9 mouse cellular contexts compared by ENCODE assay signal in genomic region chr6:113494258-113494788, GRCm38 (mm10). TPM values are rescaled to one million over a fixed set of nuclear protein-coding genes. Genes with fewer than 3 reads are reported as not detected.
DNase-seq lines count a peak whose midpoint lies in the region; ATAC-seq and TF ChIP-seq lines count a peak whose summit lies in the region.
"Had no signal": no experiment of that assay in that cellular context is flagged by ENCODE, and none has a peak within 500 bp of the region (broad histone marks: within the 10 kb centered on the region; RNA-seq: fewer than 3 reads in every experiment).

No protein-coding gene starts in this region.

- peaks cover 12% of the 10 kb centered on the region for H3K4me1 ChIP-seq in heart, embryonic 11.5 days (ENCODE audit: control insufficient read depth, insufficient read depth, low read length)
- peaks cover 4% of the 10 kb centered on the region; the same call in 1 of the 2 replicates for H3K4me1 ChIP-seq in kidney, embryonic 14.5 days (ENCODE audit: control insufficient read depth, insufficient read depth, low read length)
- H3K4me1 ChIP-seq in midbrain, postnatal 0 days (ENCODE audit: insufficient read depth, low read length), result no peaks in the 10 kb centered on the region
- H3K4me1 ChIP-seq in spleen, adult 2 months (ENCODE audit: control insufficient read depth, insufficient read depth, insufficient read length), result peaks cover 8% of the 10 kb centered on the region

- H3K27me3 ChIP-seq in heart, embryonic 11.5 days (ENCODE audit: control insufficient read depth, insufficient read depth, low read length), result peaks cover 28% of the 10 kb centered on the region
- H3K27me3 ChIP-seq in kidney, embryonic 14.5 days (ENCODE audit: control insufficient read depth, insufficient read depth, low read length), result peaks cover 7% of the 10 kb centered on the region; the same call in 1 of the 2 replicates
- no peaks in the 10 kb centered on the region for H3K27me3 ChIP-seq in midbrain, postnatal 0 days (ENCODE audit: insufficient read depth, low read length)
- H3K27me3 ChIP-seq in spleen, adult 2 months (ENCODE audit: control insufficient read depth, insufficient read depth, low read length), result no peaks in the 10 kb centered on the region
- H3K27me3 ChIP-seq: CH12.LX had no signal

- H3K9me3 ChIP-seq in heart, embryonic 11.5 days (replicated peaks; ENCODE audit: control insufficient read depth, low read length), result no peaks in the 10 kb centered on the region
- no peaks in the 10 kb centered on the region for H3K9me3 ChIP-seq in kidney, embryonic 14.5 days (ENCODE audit: control insufficient read depth, low read length)
- H3K9me3 ChIP-seq in midbrain, postnatal 0 days (ENCODE audit: low read length), result no peaks in the 10 kb centered on the region

- H3K4me3 ChIP-seq in heart, embryonic 11.5 days (ENCODE audit: low read depth, low read length), result peak overlapping the region; percentile 46
- H3K4me3 ChIP-seq in kidney, embryonic 14.5 days (ENCODE audit: low read length), result peak overlapping the region; percentile 38
- peak overlapping the region; percentile 32 for H3K4me3 ChIP-seq in midbrain, postnatal 0 days (ENCODE audit: low read depth, low read length)
- H3K4me3 ChIP-seq in spleen, adult 2 months (ENCODE audit: extremely low read depth, insufficient read depth, insufficient read length), result peak overlapping the region; percentile 55

- TF ChIP-seq CTCF in midbrain, postnatal 0 days (IDR thresholded peaks at IDR 0.05), result peak; percentile 72
- peak; percentile 87 for TF ChIP-seq CTCF in spleen, adult 2 months (IDR thresholded peaks at IDR 0.05; ENCODE audit: extremely low read depth, insufficient read depth, insufficient read length, insufficient replicate concordance)

- DNase-seq in cerebellum, adult 9-10 months, result peak; percentile 45
- peak; percentile 81 for DNase-seq in liver
- peak; percentile 81 for DNase-seq in midbrain, postnatal 0 days (ENCODE audit: low spot score)
- DNase-seq in spleen, adult 2 months (ENCODE audit: low read depth in 1 of 2, low spot score in 2 of 2), result peak; percentile 76 to 84

- 2% methylated on average over 53 of the region's 54 CpGs for WGBS in heart, embryonic 11.5 days (ENCODE audit: insufficient replicate concordance)
- whole genome bisulfite sequencing in kidney, embryonic 14.5 days, result under 1% methylated on average over 50 of the region's 54 CpGs
- 2% methylated on average over 53 of the region's 54 CpGs for WGBS in midbrain, postnatal 0 days
- WGBS in spleen, adult 2 months, result 2% methylated on average over 53 of the region's 54 CpGs

- peak overlapping the region; percentile 82 for H3K4me2 ChIP-seq in heart, embryonic 11.5 days
- H3K4me2 ChIP-seq in kidney, embryonic 14.5 days (replicated peaks; ENCODE audit: low read depth, low read length), result peak overlapping the region; percentile 53
- peak overlapping the region; percentile 44 for H3K4me2 ChIP-seq in midbrain, postnatal 0 days (ENCODE audit: low read depth, low read length, poor library complexity, severe bottlenecking)

- ATAC-seq in cerebellum, adult (ENCODE audit: insufficient number of reproducible peaks, low FRiP score, low TSS enrichment), result no peak
- peak; percentile 71 for ATAC-seq in erythroblast, adult 5-6 weeks (replicated peaks; ENCODE audit: low FRiP score, poor library complexity, severe bottlenecking)
- peak; percentile 71 for ATAC-seq in heart, embryonic 11.5 days (replicated peaks; ENCODE audit: insufficient number of reproducible peaks, low FRiP score, low TSS enrichment)
- peak; percentile 78 for ATAC-seq in kidney, embryonic 14.5 days (ENCODE audit: low FRiP score, low TSS enrichment)
- ATAC-seq in midbrain, postnatal 0 days (ENCODE audit: low FRiP score), result peak; percentile 83

- peak; percentile 5 for TF ChIP-seq POLR2A in spleen, adult 2 months (IDR thresholded peaks at IDR 0.05; ENCODE audit: low read depth, low read length)

- peak overlapping the region; percentile 73 for H3K9ac ChIP-seq in heart, embryonic 11.5 days (ENCODE audit: low read depth, low read length)
- peak overlapping the region; percentile 49; the same call in 1 of the 2 replicates for H3K9ac ChIP-seq in kidney, embryonic 14.5 days (ENCODE audit: low read depth, low read length)
- H3K9ac ChIP-seq in midbrain, postnatal 0 days (replicated peaks; ENCODE audit: low read length, poor library complexity, severe bottlenecking), result peak overlapping the region; percentile 39; the same call in 1 of the 2 replicates

- peaks cover 10% of the 10 kb centered on the region; the same call in 1 of the 2 replicates for H3K36me3 ChIP-seq in heart, embryonic 11.5 days (ENCODE audit: control insufficient read depth, insufficient read depth, low read length)
- H3K36me3 ChIP-seq in kidney, embryonic 14.5 days (ENCODE audit: control insufficient read depth, insufficient read depth, low read length), result peaks cover 8% of the 10 kb centered on the region
- peaks cover 33% of the 10 kb centered on the region for H3K36me3 ChIP-seq in midbrain, postnatal 0 days (ENCODE audit: insufficient read depth, low read length)
- no peaks in the 10 kb centered on the region for H3K36me3 ChIP-seq in spleen, adult 2 months (ENCODE audit: control insufficient read depth, insufficient read depth, low read length)

- H3K27ac ChIP-seq in heart, embryonic 11.5 days (ENCODE audit: low read depth, low read length), result no peak overlapping the region
- H3K27ac ChIP-seq in kidney, embryonic 14.5 days (ENCODE audit: low read depth, low read length), result no peak overlapping the region
- peak overlapping the region; percentile 67 for H3K27ac ChIP-seq in midbrain, postnatal 0 days (ENCODE audit: low read depth, low read length)
- H3K27ac ChIP-seq in spleen, adult 2 months (ENCODE audit: insufficient read depth, low read length), result peak overlapping the region; percentile 66

RNA-seq across cellular contexts. Expression of gene Prrt3, which starts 7.4 kb away (rescaled TPM):
- not detected in 2 replicates for total RNA-seq in erythroblast, adult 5-6 weeks (2015; ENCODE audit: low replicate concordance)
- total RNA-seq in erythroblast, adult 5-6 weeks (2017; ENCODE audit: low replicate concordance), result 0.34 TPM in 1 of 2 replicates, not detected in the other
- 0.23 and 0.27 TPM in 2 replicates for polyA plus RNA-seq in heart, embryonic 11.5 days (2014; fragmentation: Nextera tagmentation; extraction: Ambion mirVana)
- 0.73 and 1.6 TPM in 2 replicates for polyA plus RNA-seq in kidney, embryonic 14.5 days (2014; fragmentation: Nextera tagmentation; extraction: Ambion mirVana)
- total RNA-seq in midbrain, postnatal 0 days (2014; rRNA removed), result 29.4 and 39.3 TPM in 2 replicates
- 18.4 and 20.7 TPM in 2 replicates for polyA plus RNA-seq in midbrain, postnatal 0 days (2015; fragmentation: Nextera tagmentation; extraction: Ambion mirVana)
- polyA plus RNA-seq in spleen, adult 2 months (2012; rRNA removed), result 0.04 TPM in 2 replicates
- total RNA-seq: CH12.LX had no signal

RNA-seq across cellular contexts. Expression of gene Creld1, which starts 11.2 kb away (rescaled TPM):
- total RNA-seq in erythroblast, adult 5-6 weeks (2015; ENCODE audit: low replicate concordance), result not detected in 2 replicates
- total RNA-seq in erythroblast, adult 5-6 weeks (2017; ENCODE audit: low replicate concordance), result 2.7 TPM in 1 of 2 replicates, not detected in the other
- 31.1 and 37.2 TPM in 2 replicates for polyA plus RNA-seq in heart, embryonic 11.5 days (2014; fragmentation: Nextera tagmentation; extraction: Ambion mirVana)
- polyA plus RNA-seq in kidney, embryonic 14.5 days (2014; fragmentation: Nextera tagmentation; extraction: Ambion mirVana), result 22.9 and 25.4 TPM in 2 replicates
- total RNA-seq in midbrain, postnatal 0 days (2014; rRNA removed), result 39.4 and 43.0 TPM in 2 replicates
- polyA plus RNA-seq in midbrain, postnatal 0 days (2015; fragmentation: Nextera tagmentation; extraction: Ambion mirVana), result 56.6 and 60.4 TPM in 2 replicates
- 7.8 and 8.4 TPM in 2 replicates for polyA plus RNA-seq in spleen, adult 2 months (2012; rRNA removed)

RNA-seq across cellular contexts. Expression of gene Il17rc, which starts 23.1 kb away (rescaled TPM):
- not detected in 2 replicates for total RNA-seq in erythroblast, adult 5-6 weeks (2015; ENCODE audit: low replicate concordance)
- not detected in 2 replicates for total RNA-seq in erythroblast, adult 5-6 weeks (2017; ENCODE audit: low replicate concordance)
- 2.6 and 3.1 TPM in 2 replicates for polyA plus RNA-seq in heart, embryonic 11.5 days (2014; fragmentation: Nextera tagmentation; extraction: Ambion mirVana)
- 9.3 and 9.5 TPM in 2 replicates for polyA plus RNA-seq in kidney, embryonic 14.5 days (2014; fragmentation: Nextera tagmentation; extraction: Ambion mirVana)
- 4.7 and 11.6 TPM in 2 replicates for total RNA-seq in midbrain, postnatal 0 days (2014; rRNA removed)
- polyA plus RNA-seq in midbrain, postnatal 0 days (2015; fragmentation: Nextera tagmentation; extraction: Ambion mirVana), result 4.1 and 4.2 TPM in 2 replicates
- 10.9 and 12.4 TPM in 2 replicates for polyA plus RNA-seq in spleen, adult 2 months (2012; rRNA removed)
- total RNA-seq: CH12.LX had no signal

RNA-seq across cellular contexts. Expression of gene Il17re, which starts 36.0 kb away (rescaled TPM):
- 0.42 TPM in 1 of 2 replicates, not detected in the other for total RNA-seq in erythroblast, adult 5-6 weeks (2015; ENCODE audit: low replicate concordance)
- total RNA-seq in erythroblast, adult 5-6 weeks (2017; ENCODE audit: low replicate concordance), result 0.51 TPM in 1 of 2 replicates, not detected in the other
- polyA plus RNA-seq in heart, embryonic 11.5 days (2014; fragmentation: Nextera tagmentation; extraction: Ambion mirVana), result 0.72 TPM in 2 replicates
- 3.5 and 6.1 TPM in 2 replicates for polyA plus RNA-seq in kidney, embryonic 14.5 days (2014; fragmentation: Nextera tagmentation; extraction: Ambion mirVana)
- 0.49 TPM in 1 of 2 replicates, not detected in the other for total RNA-seq in midbrain, postnatal 0 days (2014; rRNA removed)
- 0.48 and 0.77 TPM in 2 replicates for polyA plus RNA-seq in midbrain, postnatal 0 days (2015; fragmentation: Nextera tagmentation; extraction: Ambion mirVana)
- 0.61 and 1.3 TPM in 2 replicates for polyA plus RNA-seq in spleen, adult 2 months (2012; rRNA removed)

RNA-seq across cellular contexts. Expression of gene Emc3, which starts 37.1 kb away (rescaled TPM):
- 21.5 and 28.8 TPM in 2 replicates for total RNA-seq in erythroblast, adult 5-6 weeks (2015; ENCODE audit: low replicate concordance)
- 18.2 and 21.3 TPM in 2 replicates for total RNA-seq in erythroblast, adult 5-6 weeks (2017; ENCODE audit: low replicate concordance)
- 79.5 and 83.4 TPM in 2 replicates for polyA plus RNA-seq in heart, embryonic 11.5 days (2014; fragmentation: Nextera tagmentation; extraction: Ambion mirVana)
- polyA plus RNA-seq in kidney, embryonic 14.5 days (2014; fragmentation: Nextera tagmentation; extraction: Ambion mirVana), result 81.3 and 98.0 TPM in 2 replicates
- total RNA-seq in midbrain, postnatal 0 days (2014; rRNA removed), result 71.9 and 74.1 TPM in 2 replicates
- polyA plus RNA-seq in midbrain, postnatal 0 days (2015; fragmentation: Nextera tagmentation; extraction: Ambion mirVana), result 111 and 120 TPM in 2 replicates
- polyA plus RNA-seq in spleen, adult 2 months (2012; rRNA removed), result 18.2 and 20.0 TPM in 2 replicates

Comparison
In these comparisons a context has a peak if more than half of its experiments do, and no peak if none do; other contexts are left out.
1. H3K27ac ChIP-seq: peak in midbrain, postnatal 0 days (single experiment) and spleen, adult 2 months (single experiment); none in heart, embryonic 11.5 days (single experiment) and kidney, embryonic 14.5 days (single experiment).
2. Peak in every context shown above with its lines, with median percentiles within 50 percentile points of each other: DNase-seq, H3K4me2 ChIP-seq, H3K4me3 ChIP-seq and H3K9ac ChIP-seq.